Mouse (Mus musculus): ENCODE measurements around the gene Kcnc1.

DNA sequence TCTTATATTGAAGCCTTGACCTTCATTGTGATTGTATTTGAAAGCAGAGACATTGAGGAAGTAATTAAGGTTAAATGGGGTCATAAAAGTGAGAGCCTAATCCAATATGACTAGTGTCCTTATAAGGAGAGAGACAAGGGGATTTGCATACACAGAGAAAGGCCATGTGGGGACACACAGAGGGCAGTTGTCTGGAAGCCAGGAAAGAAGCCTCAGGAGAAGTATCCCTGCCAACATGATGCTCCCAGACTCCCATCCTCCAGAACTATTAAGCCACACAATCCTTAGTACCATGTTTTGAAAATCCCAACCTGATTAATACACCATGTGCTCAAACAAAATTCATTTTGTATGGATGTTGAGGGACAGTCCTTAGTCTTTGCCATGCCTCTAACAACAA lies 34.5 kb upstream of the Kcnc1 start:
- no peak for TF ChIP-seq CTCF (IDR thresholded peaks at IDR 0.05; ENCODE audit: borderline replicate concordance, insufficient read depth, low read depth, low read length)
- TF ChIP-seq POLR2A (IDR thresholded peaks at IDR 0.05; ENCODE audit: borderline replicate concordance, insufficient read depth, low read length), result no peak
